In the genomic region with DNA sequence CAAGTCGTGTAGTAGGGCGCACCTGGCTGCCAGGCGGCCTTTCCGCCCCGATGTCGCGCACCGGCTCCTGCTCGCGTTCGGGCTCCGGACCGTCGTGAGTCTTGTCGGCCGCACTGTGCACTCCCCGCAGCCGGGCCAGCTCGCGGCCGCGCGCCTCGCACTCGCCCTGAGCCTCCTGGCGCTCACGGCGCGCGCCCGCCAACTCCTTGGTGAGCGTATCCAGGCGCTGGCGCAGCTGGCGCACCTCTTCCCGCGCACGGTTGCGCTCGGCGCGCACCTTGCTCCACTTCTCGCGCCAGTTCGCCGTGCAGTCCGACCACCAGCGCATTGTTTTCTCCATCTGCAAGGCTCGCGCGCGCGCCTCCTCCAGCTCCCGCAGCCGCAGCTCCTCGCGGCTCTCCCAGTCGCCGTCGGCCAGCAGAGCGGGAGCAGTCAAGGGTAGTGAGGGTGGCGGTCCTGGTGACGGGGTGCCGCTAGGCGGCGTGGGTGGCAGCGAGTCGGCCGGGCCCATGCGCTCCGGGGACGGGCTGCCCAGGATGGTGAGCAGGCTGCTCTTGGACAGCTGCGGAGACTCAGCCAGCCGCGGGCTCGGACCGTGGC, we compare ENCODE assay signal across 8 mouse cellular contexts. TPM values are rescaled to one million over a fixed set of nuclear protein-coding genes. Genes with fewer than 3 reads are reported as not detected.
DNase-seq lines count a peak whose midpoint lies in the region; ATAC-seq and TF ChIP-seq lines count a peak whose summit lies in the region.
"Had no signal": no experiment of that assay in that cellular context is flagged by ENCODE, and none has a peak within 500 bp of the region (broad histone marks: within the 10 kb centered on the region; RNA-seq: fewer than 3 reads in every experiment).

No protein-coding gene starts in this region.

- H3K9me3 ChIP-seq in G1E (replicated peaks) = peaks cover 10% of the 10 kb centered on the region
- no peaks in the 10 kb centered on the region for H3K9me3 ChIP-seq in forebrain, embryonic 15.5 days
- no peaks in the 10 kb centered on the region for H3K9me3 ChIP-seq in hindbrain, postnatal 0 days (ENCODE audit: low read length)
- no peaks in the 10 kb centered on the region for H3K9me3 ChIP-seq in limb, embryonic 10.5 days (replicated peaks)
- H3K9me3 ChIP-seq in midbrain, embryonic 10.5 days (replicated peaks) = no peaks in the 10 kb centered on the region
- H3K9me3 ChIP-seq in stomach, embryonic 14.5 days (ENCODE audit: control insufficient read depth, low read depth, low read length) = no peaks in the 10 kb centered on the region

- DNase-seq in G1E (ENCODE audit: low spot score) = no peak
- DNase-seq in adrenal gland, adult 8-10 months = peak; percentile 55
- peak; percentile 65 for DNase-seq in hindbrain, postnatal 0 days (ENCODE audit: low spot score)
- DNase-seq in limb, embryonic 10.5 days (ENCODE audit: low spot score) = peak; percentile 89
- peak; percentile 85 for DNase-seq in midbrain, embryonic 10.5 days (ENCODE audit: low spot score)

- H3K27me3 ChIP-seq in G1E (ENCODE audit: insufficient read depth, low read length) = no peaks in the 10 kb centered on the region
- H3K27me3 ChIP-seq in forebrain, embryonic 15.5 days = peaks cover 9% of the 10 kb centered on the region; the same call in 1 of the 2 replicates
- H3K27me3 ChIP-seq in hindbrain, postnatal 0 days (ENCODE audit: insufficient read depth, low read length) = peaks cover 13% of the 10 kb centered on the region; the same call in 1 of the 2 replicates
- peaks cover 24% of the 10 kb centered on the region for H3K27me3 ChIP-seq in limb, embryonic 10.5 days (ENCODE audit: low read depth, poor library complexity, severe bottlenecking)
- peaks cover 61% of the 10 kb centered on the region for H3K27me3 ChIP-seq in midbrain, embryonic 10.5 days (ENCODE audit: low read depth, poor library complexity, severe bottlenecking)
- no peaks in the 10 kb centered on the region for H3K27me3 ChIP-seq in stomach, embryonic 14.5 days (ENCODE audit: control insufficient read depth, insufficient read depth, low read length)

- peak overlapping the region; percentile 15; the same call in 1 of the 2 replicates for H3K4me3 ChIP-seq in G1E (ENCODE audit: low read depth, low read length)
- H3K4me3 ChIP-seq in forebrain, embryonic 15.5 days = peak overlapping the region; percentile 52
- H3K4me3 ChIP-seq in hindbrain, postnatal 0 days (ENCODE audit: low read length) = peak overlapping the region; percentile 43
- peak overlapping the region; percentile 54 for H3K4me3 ChIP-seq in limb, embryonic 10.5 days
- peak overlapping the region; percentile 62 for H3K4me3 ChIP-seq in midbrain, embryonic 10.5 days
- H3K4me3 ChIP-seq in stomach, embryonic 14.5 days (ENCODE audit: low read depth, low read length) = peak overlapping the region; percentile 26
- H3K4me3 ChIP-seq: myocyte had no signal

- no peak for ATAC-seq in G1E (ENCODE audit: extremely low read depth, insufficient number of reproducible peaks, low FRiP score, poor library complexity, severe bottlenecking)
- peak; percentile 51 for ATAC-seq in forebrain, embryonic 15.5 days (replicated peaks)
- peak; percentile 60 for ATAC-seq in hindbrain, postnatal 0 days
- no peak for ATAC-seq in stomach, embryonic 14.5 days (ENCODE audit: insufficient number of reproducible peaks, insufficient read depth, low FRiP score, low read depth)

- no peak for TF ChIP-seq CTCF in G1E (IDR thresholded peaks at IDR 0.05; ENCODE audit: low read depth, low read length)
- TF ChIP-seq CTCF in hindbrain, postnatal 0 days (IDR thresholded peaks at IDR 0.05; ENCODE audit: low read depth) = peak; percentile 56; the same call in 1 of the 2 replicates

- 6% methylated on average over 77 of the region's 77 CpGs for WGBS in forebrain, embryonic 15.5 days
- 5% methylated on average over 77 of the region's 77 CpGs for WGBS in hindbrain, postnatal 0 days
- 6% methylated on average over 77 of the region's 77 CpGs for WGBS in limb, embryonic 10.5 days
- WGBS in midbrain, embryonic 10.5 days = 3% methylated on average over 77 of the region's 77 CpGs
- WGBS in stomach, embryonic 14.5 days = 10% methylated on average over 76 of the region's 77 CpGs

- H3K9ac ChIP-seq in forebrain, embryonic 15.5 days (replicated peaks) = peak overlapping the region; percentile 45
- H3K9ac ChIP-seq in hindbrain, postnatal 0 days (replicated peaks; ENCODE audit: low read length) = peak overlapping the region; percentile 43
- H3K9ac ChIP-seq in stomach, embryonic 14.5 days (replicated peaks; ENCODE audit: low read depth, low read length) = no peak overlapping the region

- H3K36me3 ChIP-seq in G1E (replicated peaks) = peaks cover 74% of the 10 kb centered on the region
- no peaks in the 10 kb centered on the region for H3K36me3 ChIP-seq in forebrain, embryonic 15.5 days
- no peaks in the 10 kb centered on the region for H3K36me3 ChIP-seq in hindbrain, postnatal 0 days (ENCODE audit: insufficient read depth, low read length)
- H3K36me3 ChIP-seq in limb, embryonic 10.5 days = peaks cover 48% of the 10 kb centered on the region
- H3K36me3 ChIP-seq in midbrain, embryonic 10.5 days = no peaks in the 10 kb centered on the region
- peaks cover 27% of the 10 kb centered on the region for H3K36me3 ChIP-seq in stomach, embryonic 14.5 days (ENCODE audit: control insufficient read depth, insufficient read depth, low read length)

- peaks cover 61% of the 10 kb centered on the region for H3K4me1 ChIP-seq in G1E (ENCODE audit: insufficient read depth, low read depth, low read length)
- H3K4me1 ChIP-seq in forebrain, embryonic 15.5 days = peaks cover 41% of the 10 kb centered on the region
- H3K4me1 ChIP-seq in hindbrain, postnatal 0 days (ENCODE audit: insufficient read depth, low read length) = peaks cover 21% of the 10 kb centered on the region
- peaks cover 82% of the 10 kb centered on the region for H3K4me1 ChIP-seq in limb, embryonic 10.5 days
- peaks cover 45% of the 10 kb centered on the region for H3K4me1 ChIP-seq in midbrain, embryonic 10.5 days
- H3K4me1 ChIP-seq in stomach, embryonic 14.5 days (ENCODE audit: control insufficient read depth, insufficient read depth, low read length) = peaks cover 42% of the 10 kb centered on the region

- H3K27ac ChIP-seq in forebrain, embryonic 15.5 days (replicated peaks) = no peak overlapping the region
- H3K27ac ChIP-seq in hindbrain, postnatal 0 days = no peak overlapping the region
- H3K27ac ChIP-seq in limb, embryonic 10.5 days = peak overlapping the region; percentile 82
- H3K27ac ChIP-seq in midbrain, embryonic 10.5 days (replicated peaks) = peak overlapping the region; percentile 53; the same call in 1 of the 2 replicates
- no peak overlapping the region for H3K27ac ChIP-seq in stomach, embryonic 14.5 days (ENCODE audit: low read length)

- H3K4me2 ChIP-seq in forebrain, embryonic 15.5 days (replicated peaks) = peak overlapping the region; percentile 87
- H3K4me2 ChIP-seq in hindbrain, postnatal 0 days (ENCODE audit: low read depth, low read length) = peak overlapping the region; percentile 71
- H3K4me2 ChIP-seq in stomach, embryonic 14.5 days (replicated peaks; ENCODE audit: low read depth, low read length) = peak overlapping the region; percentile 46

RNA-seq across cellular contexts. Expression of a gene that starts 4.7 kb away (rescaled TPM):
- total RNA-seq in G1E (2014; fragmentation: Nextera tagmentation) (5.5 and 7.7 TPM in 2 replicates), G1E (2017) (3.3 and 4.5 TPM in 2 replicates)
- 20.5 and 26.3 TPM in 2 replicates for polyA plus RNA-seq in G1E (2012)
- total RNA-seq in adrenal gland, adult 8-10 months (2022) = 10 to 100 TPM in 2 of 4 experiments, 1 to 10 TPM in 2; 6.9 to 11.1 (median 8.6) TPM
- 5.4 and 5.6 TPM in 2 replicates for polyA plus RNA-seq in forebrain, embryonic 15.5 days (2015; fragmentation: Nextera tagmentation; extraction: Ambion mirVana)
- total RNA-seq in hindbrain, postnatal 0 days (2014; rRNA removed) = 7.8 and 12.8 TPM in 2 replicates
- polyA plus RNA-seq in hindbrain, postnatal 0 days (2015; fragmentation: Nextera tagmentation; extraction: Ambion mirVana) = 5.5 and 6.1 TPM in 2 replicates
- 27.0 and 32.3 TPM in 2 replicates for polyA plus RNA-seq in limb, embryonic 10.5 days (2016; fragmentation: Nextera tagmentation; extraction: Ambion mirVana)
- polyA plus RNA-seq in midbrain, embryonic 10.5 days (2016; fragmentation: Nextera tagmentation; extraction: Ambion mirVana) = 13.0 and 13.1 TPM in 2 replicates
- 29.9 and 32.3 TPM in 2 replicates for polyA plus RNA-seq in stomach, embryonic 14.5 days (2014; fragmentation: Nextera tagmentation; extraction: Ambion mirVana)

RNA-seq across cellular contexts. Expression of a gene that starts 10.3 kb away (rescaled TPM):
- total RNA-seq in G1E (2014; fragmentation: Nextera tagmentation) (3.2 and 6.4 TPM in 2 replicates), G1E (2017) (0.76 and 0.87 TPM in 2 replicates)
- polyA plus RNA-seq in G1E (2012) = 1.9 and 2.9 TPM in 2 replicates
- total RNA-seq in adrenal gland, adult 8-10 months (2022) = 1 to 10 TPM in 2 of 4 experiments, under 1 TPM in 2; 0.49 to 2.0 (median 0.94) TPM
- polyA plus RNA-seq in forebrain, embryonic 15.5 days (2015; fragmentation: Nextera tagmentation; extraction: Ambion mirVana) = 0.27 TPM in 1 of 2 replicates, not detected in the other
- not detected in 2 replicates for total RNA-seq in hindbrain, postnatal 0 days (2014; rRNA removed)
- polyA plus RNA-seq in hindbrain, postnatal 0 days (2015; fragmentation: Nextera tagmentation; extraction: Ambion mirVana) = 0.11 TPM in 1 of 2 replicates, not detected in the other
- polyA plus RNA-seq in limb, embryonic 10.5 days (2016; fragmentation: Nextera tagmentation; extraction: Ambion mirVana) = 0.18 and 0.74 TPM in 2 replicates
- polyA plus RNA-seq in midbrain, embryonic 10.5 days (2016; fragmentation: Nextera tagmentation; extraction: Ambion mirVana) = 0.36 and 0.74 TPM in 2 replicates
- 0.25 and 0.36 TPM in 2 replicates for polyA plus RNA-seq in stomach, embryonic 14.5 days (2014; fragmentation: Nextera tagmentation; extraction: Ambion mirVana)
- polyA plus RNA-seq: myocyte had no signal

RNA-seq across cellular contexts. Expression of a gene that starts 37.0 kb away (rescaled TPM):
- total RNA-seq in G1E (2014; fragmentation: Nextera tagmentation) = 0.53 and 3.7 TPM in 2 replicates
- total RNA-seq in G1E (2017) = 0.93 and 1.2 TPM in 2 replicates
- polyA plus RNA-seq in G1E (2012) = 0.51 and 0.72 TPM in 2 replicates
- 10 to 100 TPM in 2 of 4 experiments, 1 to 10 TPM in 2; 6.5 to 13.8 (median 9.8) TPM for total RNA-seq in adrenal gland, adult 8-10 months (2022)
- polyA plus RNA-seq in forebrain, embryonic 15.5 days (2015; fragmentation: Nextera tagmentation; extraction: Ambion mirVana) = 63.6 and 69.2 TPM in 2 replicates
- 121 and 127 TPM in 2 replicates for total RNA-seq in hindbrain, postnatal 0 days (2014; rRNA removed)
- 60.8 and 66.9 TPM in 2 replicates for polyA plus RNA-seq in hindbrain, postnatal 0 days (2015; fragmentation: Nextera tagmentation; extraction: Ambion mirVana)
- 23.4 and 33.1 TPM in 2 replicates for polyA plus RNA-seq in limb, embryonic 10.5 days (2016; fragmentation: Nextera tagmentation; extraction: Ambion mirVana)
- polyA plus RNA-seq in midbrain, embryonic 10.5 days (2016; fragmentation: Nextera tagmentation; extraction: Ambion mirVana) = 11.3 and 14.5 TPM in 2 replicates
- polyA plus RNA-seq in stomach, embryonic 14.5 days (2014; fragmentation: Nextera tagmentation; extraction: Ambion mirVana) = 17.2 and 19.9 TPM in 2 replicates

RNA-seq across cellular contexts. Expression of a gene that starts 55.9 kb away (rescaled TPM):
- 92.6 and 95.8 TPM in 2 replicates for total RNA-seq in G1E (2014; fragmentation: Nextera tagmentation)
- 65.5 and 66.1 TPM in 2 replicates for total RNA-seq in G1E (2017)
- 18.5 and 33.8 TPM in 2 replicates for polyA plus RNA-seq in G1E (2012)
- total RNA-seq in adrenal gland, adult 8-10 months (2022) = 10 to 100 TPM; 55.9 to 91.6 (median 71.1) TPM
- 150 and 153 TPM in 2 replicates for polyA plus RNA-seq in forebrain, embryonic 15.5 days (2015; fragmentation: Nextera tagmentation; extraction: Ambion mirVana)
- 65.3 and 81.6 TPM in 2 replicates for total RNA-seq in hindbrain, postnatal 0 days (2014; rRNA removed)
- 102 TPM in 2 replicates for polyA plus RNA-seq in hindbrain, postnatal 0 days (2015; fragmentation: Nextera tagmentation; extraction: Ambion mirVana)
- 201 and 208 TPM in 2 replicates for polyA plus RNA-seq in limb, embryonic 10.5 days (2016; fragmentation: Nextera tagmentation; extraction: Ambion mirVana)
- polyA plus RNA-seq in midbrain, embryonic 10.5 days (2016; fragmentation: Nextera tagmentation; extraction: Ambion mirVana) = 163 and 176 TPM in 2 replicates
- polyA plus RNA-seq in stomach, embryonic 14.5 days (2014; fragmentation: Nextera tagmentation; extraction: Ambion mirVana) = 150 and 159 TPM in 2 replicates

Comparison
In these comparisons a context has a peak if more than half of its experiments do, and no peak if none do; other contexts are left out.
1. ATAC-seq: peak in forebrain, embryonic 15.5 days (single experiment) and hindbrain, postnatal 0 days (single experiment); none in G1E (single experiment) and stomach, embryonic 14.5 days (single experiment).
2. H3K27ac ChIP-seq: peak in limb, embryonic 10.5 days (single experiment) and midbrain, embryonic 10.5 days (single experiment); none in forebrain, embryonic 15.5 days (single experiment), hindbrain, postnatal 0 days (single experiment) and stomach, embryonic 14.5 days (single experiment).
3. Peak in every context shown above with its lines, with median percentiles within 50 percentile points of each other: H3K4me3 ChIP-seq and H3K4me2 ChIP-seq.